Mouse (Mus musculus) E14TG2a.4 (cell line): Measurements from ENCODE around the gene Slc16a7.
A peak's percentile ranks its signal among the peaks of the same experiment; 100 is the strongest.

Source experiments
- CTCF ChIP-seq: conservative IDR thresholded peaks from 2 replicates; pipeline ENCODE4 v1.5.1; 2014; ENCODE audit warnings: low read length
- POU5F1 ChIP-seq: IDR thresholded peaks from 2 replicates; pipeline ENCODE4 v1.6.1; 2014; ENCODE audit warnings: low read length, borderline replicate concordance

- TF ChIP-seq CTCF: peak; percentile 16
- TF ChIP-seq POU5F1: no peak
These were observed 29.5 kb upstream of the Slc16a7 start for GRCm38 (mm10) chr10:125418795-125419194.
